Mouse (Mus musculus) neural tube, embryonic 11.5 days (tissue): Measurements from ENCODE around the gene Hist2h2ab. TPM values are rescaled to one million over a fixed set of nuclear protein-coding genes. Genes with fewer than 3 reads are reported as not detected.
"Not testable (repeated sequence)": the region's sequence is repeated elsewhere in the genome, so short reads cannot be mapped to it uniquely, and the experiment has no call there.

Source experiments
- ATAC-seq: fragments of 200-750 bp; cut with Nextera tagmentation; 2 replicates; pipeline ENCODE4 v1.8.0; 2017; ENCODE audit warnings: moderate number of reproducible peaks, mild to moderate bottlenecking, moderate TSS enrichment, moderate library complexity; ENCODE audit not compliant: insufficient read depth, low FRiP score, low TSS enrichment
- DNase-seq: peaks from one replicate; pipeline ENCODE4 v3.0.0-alpha.2; 2015; ENCODE audit warnings: low spot score
- H3K27ac ChIP-seq: fragments of 300-500 bp; sonication (generic); 2 replicates; pipeline ENCODE4 v1.5.1; 2014; ENCODE audit warnings: low read depth, mild to moderate bottlenecking, low read length
- H3K27me3 ChIP-seq: fragments of 300-500 bp; sonication (generic); 2 replicates; pipeline ENCODE4 v1.6.1; 2014; ENCODE audit warnings: mild to moderate bottlenecking, low read length, mixed read lengths; ENCODE audit not compliant: control insufficient read depth, insufficient read depth
- H3K36me3 ChIP-seq: fragments of 300-500 bp; sonication (generic); 2 replicates; pipeline ENCODE4 v1.6.1; 2014; ENCODE audit warnings: mild to moderate bottlenecking, low read length, moderate library complexity, mixed read lengths; ENCODE audit not compliant: control insufficient read depth, insufficient read depth
- H3K4me1 ChIP-seq: fragments of 300-500 bp; sonication (generic); 2 replicates; pipeline ENCODE4 v1.6.1; 2014; ENCODE audit warnings: low read length, mixed read lengths; ENCODE audit not compliant: control insufficient read depth, insufficient read depth
- H3K4me2 ChIP-seq: fragments of 300-500 bp; sonication (generic); 2 replicates; pipeline ENCODE4 v1.6.1; 2014; ENCODE audit warnings: low read depth, mild to moderate bottlenecking, moderate library complexity
- H3K4me3 ChIP-seq: fragments of 300-500 bp; sonication (generic); 2 replicates; pipeline ENCODE4 v1.5.1; 2014; ENCODE audit warnings: low read depth, low read length
- H3K9ac ChIP-seq: fragments of 300-500 bp; sonication (generic); 2 replicates; pipeline ENCODE4 v1.6.1; 2014; ENCODE audit warnings: mild to moderate bottlenecking, low read length
- H3K9me3 ChIP-seq: fragments of 300-500 bp; sonication (generic); 2 replicates; pipeline ENCODE4 v1.6.1; 2016; ENCODE audit warnings: low read length; ENCODE audit not compliant: control insufficient read depth
- WGBS: fragments of 180-500 bp; shearing (Covaris S2); extraction: QIAGEN DNeasy Blood & Tissue Kit; methylation state at CpG from one replicate; pipeline ENCODE4 v1.1.7; 2014; 5-methylcytosine and 5-hydroxymethylcytosine counted together
- polyA plus RNA-seq: library from polyadenylated mRNA; unstranded; fragments of >200 nt; fragmentation: Nextera tagmentation; extraction: Ambion mirVana; gene quantifications from 2 replicates; pipeline ENCODE4 v1.2.1, GENCODE M21; 2014

Gene Hist2h2ab
- 2.4 TPM in 1 of 2 replicates, not detected in the other for polyA plus RNA-seq

GRCm38 (mm10) chr3:96219661-96220130 is at the start of gene Hist2h2ab, which contains the start of gene Bola1:
Hist2h2ab (plus strand) TSS chr3:96219865.
Bola1 (minus strand) TSS chr3:96219709.
- ATAC-seq (peak; percentile 87), DNase-seq (peak; percentile 81)
- Histone ChIP-seq H3K4me1 (peaks cover 20% of the 10 kb centered on the region), H3K27ac (peak within 1 kb of the TSS; percentile 97), H3K27me3 (no peaks in the 10 kb centered on the region), H3K36me3 (no peaks in the 10 kb centered on the region), H3K4me3 (peak within 1 kb of the TSS; percentile 47), H3K4me2 (peak within 1 kb of the TSS; percentile 61), H3K9ac (peak within 1 kb of the TSS; percentile 71), H3K9me3 (no peaks in the 10 kb centered on the region)
- under 1% methylated on average over 36 of the region's 37 CpGs for WGBS

GRCm38 (mm10) chr3:96170276-96170675 is 49.4 kb upstream of the Hist2h2ab start:
- no peak for DNase-seq
- Histone ChIP-seq H3K9ac (no peak overlapping the region), H3K27me3 (no peaks in the 10 kb centered on the region), H3K27ac (no peak overlapping the region), H3K4me1 (peaks cover 12% of the 10 kb centered on the region), H3K9me3 (no peaks in the 10 kb centered on the region), H3K36me3 (no peaks in the 10 kb centered on the region), H3K4me2 (no peak overlapping the region), H3K4me3 (no peak overlapping the region)
- ATAC-seq: no peak
- 92% methylated on average over 4 of the region's 4 CpGs for WGBS

- Histone ChIP-seq H3K27me3 (no peaks in the 10 kb centered on the region), H3K9me3 (no peaks in the 10 kb centered on the region), H3K4me1 (peaks cover 12% of the 10 kb centered on the region), H3K4me3 (peak overlapping the region; percentile 94; the same call in 1 of the 2 replicates), H3K9ac (peak overlapping the region; percentile 95), H3K4me2 (peak overlapping the region; percentile 94), H3K27ac (no peak overlapping the region), H3K36me3 (no peaks in the 10 kb centered on the region)
- 74% methylated on average over 10 of the region's 10 CpGs for WGBS
- no peak for DNase-seq
- no peak for ATAC-seq
Observed at GRCm38 (mm10) chr3:96170976-96171545, 48.6 kb upstream of the Hist2h2ab start.

GRCm38 (mm10) chr3:96171583-96172196 is 48.0 kb upstream of the Hist2h2ab start:
- DNase-seq (no peak), ATAC-seq (no peak)
- peak overlapping the region; percentile 94 for H3K4me2 ChIP-seq
- H3K4me3 ChIP-seq: peak overlapping the region; percentile 94
- 25% methylated on average over 18 of the region's 18 CpGs for WGBS
- H3K27ac ChIP-seq: peak overlapping the region; percentile 97
- H3K4me1 ChIP-seq: peaks cover 12% of the 10 kb centered on the region
- peak overlapping the region; percentile 95 for H3K9ac ChIP-seq
- no peaks in the 10 kb centered on the region for H3K36me3 ChIP-seq
- H3K9me3 ChIP-seq: no peaks in the 10 kb centered on the region
- no peaks in the 10 kb centered on the region for H3K27me3 ChIP-seq

- ATAC-seq (peak; percentile 90), DNase-seq (peak; percentile 94)
- no peaks in the 10 kb centered on the region for H3K27me3 ChIP-seq
- WGBS: under 1% methylated on average over 56 of the region's 58 CpGs
- peak within 1 kb of the TSS; percentile 94 for H3K4me3 ChIP-seq
- peak within 1 kb of the TSS; percentile 95 for H3K9ac ChIP-seq
- H3K36me3 ChIP-seq: peaks cover 1% of the 10 kb centered on the region
- H3K4me2 ChIP-seq: peak within 1 kb of the TSS; percentile 94
- peak within 1 kb of the TSS; percentile 97 for H3K27ac ChIP-seq
- H3K4me1 ChIP-seq: peaks cover 12% of the 10 kb centered on the region
- H3K9me3 ChIP-seq: no peaks in the 10 kb centered on the region
Observed at GRCm38 (mm10) chr3:96172197-96173178, 47.2 kb upstream of the Hist2h2ab start, which contains the start of gene Sf3b4. Sf3b4 (plus strand) TSS chr3:96172332.

GRCm38 (mm10) chr3:96173185-96173584 is 46.5 kb upstream of the Hist2h2ab start:
- H3K27ac ChIP-seq: no peak overlapping the region
- no peaks in the 10 kb centered on the region for H3K27me3 ChIP-seq
- H3K4me2 ChIP-seq: peak overlapping the region; percentile 94
- H3K4me3 ChIP-seq: peak overlapping the region; percentile 94
- no peaks in the 10 kb centered on the region for H3K9me3 ChIP-seq
- 41% methylated on average over 7 of the region's 7 CpGs for WGBS
- H3K4me1 ChIP-seq: peaks cover 12% of the 10 kb centered on the region
- no peak for ATAC-seq
- peaks cover 2% of the 10 kb centered on the region for H3K36me3 ChIP-seq
- peak overlapping the region; percentile 95 for H3K9ac ChIP-seq
- no peak for DNase-seq

- WGBS: 93% methylated on average over 4 of the region's 4 CpGs
- ATAC-seq, H3K27me3 ChIP-seq, DNase-seq, H3K9ac ChIP-seq, H3K27ac ChIP-seq, H3K4me2 ChIP-seq, H3K36me3 ChIP-seq, H3K9me3 ChIP-seq, H3K4me3 ChIP-seq: not testable (repeated sequence)
- H3K4me1 ChIP-seq: peaks cover 12% of the 10 kb centered on the region
Observed at GRCm38 (mm10) chr3:96174042-96174441, 45.6 kb upstream of the Hist2h2ab start.

GRCm38 (mm10) chr3:96175251-96175650 is 44.4 kb upstream of the Hist2h2ab start:
- H3K4me2 ChIP-seq: no peak overlapping the region
- ATAC-seq (no peak), DNase-seq (no peak)
- H3K4me3 ChIP-seq: no peak overlapping the region
- H3K9me3 ChIP-seq: no peaks in the 10 kb centered on the region
- H3K9ac ChIP-seq: no peak overlapping the region
- H3K27me3 ChIP-seq: no peaks in the 10 kb centered on the region
- H3K36me3 ChIP-seq: peaks cover 2% of the 10 kb centered on the region
- H3K4me1 ChIP-seq: peaks cover 12% of the 10 kb centered on the region
- no peak overlapping the region for H3K27ac ChIP-seq
- 97% methylated on average over 6 of the region's 6 CpGs for WGBS
